Mouse (Mus musculus) bone marrow, adult 2 months (tissue): ENCODE measurements around the gene Crmp1.

ENCODE experiments used
- CTCF ChIP-seq: fragments of 200-500 bp; IDR thresholded peaks from 2 replicates; pipeline ENCODE4 v1.5.1; 2011; ENCODE audit warnings: low read length, control low read depth; ENCODE audit not compliant: control insufficient read depth, insufficient read depth
- POLR2A ChIP-seq: fragments of 200-500 bp; IDR thresholded peaks from 2 replicates; pipeline ENCODE4 v1.6.1; 2011; ENCODE audit warnings: low read depth, mild to moderate bottlenecking, control low read depth, low read length, borderline replicate concordance; ENCODE audit not compliant: control insufficient read depth

DNA sequence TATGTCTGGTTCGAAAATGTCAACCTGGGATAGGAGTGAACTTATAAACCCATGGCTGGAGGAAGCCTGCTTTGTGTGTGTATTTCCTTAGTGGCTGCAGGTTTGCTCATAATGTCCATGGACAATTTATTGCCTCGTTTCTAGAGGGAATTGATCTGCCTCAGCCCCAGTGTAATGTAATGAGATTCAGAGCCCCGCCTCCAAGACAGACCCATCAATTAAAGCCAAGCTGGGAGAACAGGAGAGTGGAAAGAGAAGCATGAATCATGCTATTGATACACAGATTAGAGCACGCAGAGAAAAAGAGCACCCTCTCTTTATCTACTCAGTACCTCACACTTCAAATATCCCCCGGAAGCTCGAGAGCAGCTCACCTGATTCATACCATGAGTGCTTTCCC lies 20.2 kb upstream of the Crmp1 start:
- TF ChIP-seq POLR2A (no peak), CTCF (no peak)
